Mouse (Mus musculus): ENCODE data around the gene Gm6034.

DNA sequence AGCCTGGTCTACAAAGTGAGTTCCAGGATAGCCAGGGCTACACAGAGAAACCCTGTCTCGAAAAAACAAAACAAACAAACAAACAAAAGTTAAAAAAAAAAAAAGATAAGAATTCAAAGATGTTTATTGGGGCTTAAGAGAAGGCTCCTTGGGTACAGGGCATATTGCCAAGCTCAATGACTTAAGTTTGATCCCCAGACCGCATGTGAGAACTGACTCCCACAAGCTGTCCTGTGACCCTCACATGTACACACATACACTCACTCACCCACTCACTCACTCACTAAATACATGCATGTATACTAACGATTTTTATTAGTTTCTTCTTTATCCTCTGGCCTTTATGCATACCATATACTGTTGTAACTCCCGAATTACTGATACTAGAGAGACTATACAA is 42.4 kb upstream of the Gm6034 start:
- TF ChIP-seq POLR2A (IDR thresholded peaks at IDR 0.05; ENCODE audit: borderline replicate concordance, control insufficient read depth, low read depth, low read length) (no peak), CTCF (IDR thresholded peaks at IDR 0.05; ENCODE audit: control insufficient read depth, insufficient read depth, low read length) (no peak)
